Comparison of ENCODE assay signal across 8 mouse cellular contexts in genomic region chr1:52844354-52844753, GRCm38 (mm10). TPM values are rescaled to one million over a fixed set of nuclear protein-coding genes. Genes with fewer than 3 reads are reported as not detected.
DNase-seq lines count a peak whose midpoint lies in the region; ATAC-seq and TF ChIP-seq lines count a peak whose summit lies in the region.

No protein-coding gene starts in this region.

- DNase-seq in heart, adult 2 months: no peak
- no peak for DNase-seq in heart, postnatal 14 days
- DNase-seq in spleen, postnatal 14 days (ENCODE audit: low spot score in 2 of 2): no peak
- DNase-seq in layer of hippocampus, adult 9-10 months (ENCODE audit: low spot score): no peak

- peaks cover 4% of the 10 kb centered on the region; the same call in 1 of the 2 replicates for H3K36me3 ChIP-seq in heart, adult 2 months (ENCODE audit: control insufficient read depth, insufficient read depth, low read length)
- no peaks in the 10 kb centered on the region for H3K36me3 ChIP-seq in ES-Bruce4 (ENCODE audit: control insufficient read depth, insufficient read depth, low read length, poor library complexity, severe bottlenecking)
- no peaks in the 10 kb centered on the region for H3K36me3 ChIP-seq in heart, embryonic 16.5 days (ENCODE audit: control insufficient read depth, insufficient read depth)
- H3K36me3 ChIP-seq in liver, embryonic 16.5 days (ENCODE audit: control insufficient read depth, insufficient read depth): no peaks in the 10 kb centered on the region

- H3K4me3 ChIP-seq in heart, adult 2 months: peak overlapping the region; percentile 92
- no peak overlapping the region for H3K4me3 ChIP-seq in ES-Bruce4 (ENCODE audit: low read depth, low read length)
- peak overlapping the region; percentile 77 for H3K4me3 ChIP-seq in heart, embryonic 16.5 days (ENCODE audit: low read length)
- H3K4me3 ChIP-seq in liver, embryonic 16.5 days (ENCODE audit: low read depth, low read length): peak overlapping the region; percentile 75

- no peak for TF ChIP-seq POLR2A in heart, adult 2 months (IDR thresholded peaks at IDR 0.05; ENCODE audit: insufficient read depth, low read depth, low read length)
- no peak for TF ChIP-seq POLR2A in ES-Bruce4 (IDR thresholded peaks at IDR 0.05; ENCODE audit: insufficient read depth, low read length)

- peak overlapping the region; percentile 60 for H3K4me2 ChIP-seq in heart, embryonic 16.5 days (ENCODE audit: low read depth, low read length)
- H3K4me2 ChIP-seq in liver, embryonic 16.5 days (ENCODE audit: low read depth, low read length): peak overlapping the region; percentile 85

- ATAC-seq in heart, embryonic 16.5 days (replicated peaks; ENCODE audit: extremely low read depth, insufficient read depth, low FRiP score): no peak
- no peak for ATAC-seq in liver, embryonic 16.5 days (ENCODE audit: low read depth)
- no peak for ATAC-seq in activated CD4-positive, CD25-positive, alpha-beta regulatory T cell, adult 4 months

- WGBS in heart, adult 2 months: 9% methylated on average over 3 of the region's 3 CpGs
- 8% methylated on average over 3 of the region's 3 CpGs for WGBS in heart, embryonic 16.5 days
- 8% methylated on average over 3 of the region's 3 CpGs for WGBS in liver, embryonic 16.5 days (ENCODE audit: insufficient replicate concordance)

- H3K9me3 ChIP-seq in ES-Bruce4 (replicated peaks; ENCODE audit: control insufficient read depth, insufficient read depth, low read length, poor library complexity, severe bottlenecking): no peaks in the 10 kb centered on the region
- H3K9me3 ChIP-seq in heart, embryonic 16.5 days (replicated peaks; ENCODE audit: control insufficient read depth, low read length): no peaks in the 10 kb centered on the region
- H3K9me3 ChIP-seq in liver, embryonic 16.5 days (replicated peaks; ENCODE audit: control insufficient read depth, low read length): no peaks in the 10 kb centered on the region

- peaks cover 3% of the 10 kb centered on the region; the same call in 1 of the 2 replicates for H3K4me1 ChIP-seq in heart, adult 2 months (ENCODE audit: control insufficient read depth, insufficient read depth, low read length)
- no peaks in the 10 kb centered on the region for H3K4me1 ChIP-seq in ES-Bruce4 (ENCODE audit: control insufficient read depth, insufficient read depth, low read length)
- peaks cover 6% of the 10 kb centered on the region; the same call in 1 of the 2 replicates for H3K4me1 ChIP-seq in heart, embryonic 16.5 days (ENCODE audit: control insufficient read depth, insufficient read depth, low read length)
- peaks cover 12% of the 10 kb centered on the region for H3K4me1 ChIP-seq in liver, embryonic 16.5 days (ENCODE audit: control insufficient read depth, low read depth, low read length)

- no peak for TF ChIP-seq CTCF in heart, adult 2 months (IDR thresholded peaks at IDR 0.05)
- TF ChIP-seq CTCF in ES-Bruce4 (IDR thresholded peaks at IDR 0.05; ENCODE audit: low read depth, low read length): no peak

- intact Hi-C loops in heart, adult 2 months (cut with DNase I): loop anchor here (1.0 to 10.0 kb wide), 3 partner anchors 27 to 350 kb away; partner anchors contain the start of genes Inpp1 and Nemp2
- intact Hi-C loops in heart, postnatal 14 days (cut with DNase I): loop anchor here (1.0 kb wide), 1 partner anchor 27 kb away; the partner anchor contains the start of gene Inpp1

- no peak for TF ChIP-seq EP300 in heart, adult 2 months (IDR thresholded peaks at IDR 0.05; ENCODE audit: insufficient read depth, low read depth, low read length)
- TF ChIP-seq EP300 in ES-Bruce4 (IDR thresholded peaks at IDR 0.05; ENCODE audit: insufficient read depth, low read depth, low read length): no peak

- H3K27me3 ChIP-seq in heart, adult 2 months (ENCODE audit: control insufficient read depth, insufficient read depth, low read length): no peaks in the 10 kb centered on the region
- H3K27me3 ChIP-seq in ES-Bruce4 (ENCODE audit: control insufficient read depth, insufficient read depth, low read length, poor library complexity, severe bottlenecking): no peaks in the 10 kb centered on the region
- no peaks in the 10 kb centered on the region for H3K27me3 ChIP-seq in heart, embryonic 16.5 days (ENCODE audit: control insufficient read depth, insufficient read depth, low read length)
- no peaks in the 10 kb centered on the region for H3K27me3 ChIP-seq in liver, embryonic 16.5 days (ENCODE audit: control insufficient read depth, insufficient read depth, low read depth, low read length)

- peak overlapping the region; percentile 77 for H3K27ac ChIP-seq in heart, adult 2 months
- H3K27ac ChIP-seq in ES-Bruce4 (ENCODE audit: insufficient read depth, low read length): no peak overlapping the region
- H3K27ac ChIP-seq in heart, embryonic 16.5 days (ENCODE audit: low read length): peak overlapping the region; percentile 64
- H3K27ac ChIP-seq in liver, embryonic 16.5 days (ENCODE audit: low read length): no peak overlapping the region

- H3K9ac ChIP-seq in heart, adult 2 months (ENCODE audit: low read depth, low read length): no peak overlapping the region
- H3K9ac ChIP-seq in ES-Bruce4 (ENCODE audit: low read depth, poor library complexity, severe bottlenecking): peak overlapping the region; percentile 64; the same call in 1 of the 2 replicates
- H3K9ac ChIP-seq in heart, embryonic 16.5 days (ENCODE audit: low read length): no peak overlapping the region
- no peak overlapping the region for H3K9ac ChIP-seq in liver, embryonic 16.5 days (ENCODE audit: low read depth, low read length)

- no peaks in the 10 kb centered on the region; the same call in 1 of the 2 replicates for H3K79me2 ChIP-seq in heart, adult 2 months (replicated peaks; ENCODE audit: control insufficient read depth, insufficient read depth, low read length)

RNA-seq across cellular contexts. Expression of gene Hibch, which starts 0.4 kb away (rescaled TPM):
- 10 to 100 TPM; 70.5 to 86.8 TPM for total RNA-seq in heart, adult 2 months (2021)
- 52.8 and 76.2 TPM in 2 replicates for polyA plus RNA-seq in heart, adult 2 months (2012; rRNA removed)
- 10 to 100 TPM; 69.5 to 74.9 TPM for total RNA-seq in heart, postnatal 14 days (2021)
- 22.6 and 26.3 TPM in 2 replicates for polyA plus RNA-seq in ES-Bruce4 (2011; ENCODE audit: insufficient read depth, insufficient read length, low read depth, missing spikeins)
- polyA plus RNA-seq in heart, embryonic 16.5 days (2015; fragmentation: Nextera tagmentation; extraction: Ambion mirVana): 34.8 and 35.5 TPM in 2 replicates
- 14.8 and 16.7 TPM in 2 replicates for polyA plus RNA-seq in liver, embryonic 16.5 days (2015; fragmentation: Nextera tagmentation; extraction: Ambion mirVana)
- polyA plus RNA-seq in activated CD4-positive, CD25-positive, alpha-beta regulatory T cell, adult 4 months (2017; shearing (Covaris generic)): 10 to 100 TPM; 30.2 to 36.1 TPM

RNA-seq across cellular contexts. Expression of gene Inpp1, which starts 26.9 kb away (rescaled TPM):
- total RNA-seq in heart, adult 2 months (2021): 10 to 100 TPM; 18.3 to 20.6 TPM
- polyA plus RNA-seq in heart, adult 2 months (2012; rRNA removed): 8.9 and 12.6 TPM in 2 replicates
- total RNA-seq in heart, postnatal 14 days (2021): 10 to 100 TPM; 19.3 to 20.0 TPM
- 5.7 and 7.7 TPM in 2 replicates for polyA plus RNA-seq in ES-Bruce4 (2011; ENCODE audit: insufficient read depth, insufficient read length, low read depth, missing spikeins)
- 17.5 and 18.6 TPM in 2 replicates for polyA plus RNA-seq in heart, embryonic 16.5 days (2015; fragmentation: Nextera tagmentation; extraction: Ambion mirVana)
- polyA plus RNA-seq in liver, embryonic 16.5 days (2015; fragmentation: Nextera tagmentation; extraction: Ambion mirVana): 5.3 and 5.6 TPM in 2 replicates
- polyA plus RNA-seq in activated CD4-positive, CD25-positive, alpha-beta regulatory T cell, adult 4 months (2017; shearing (Covaris generic)): 100 to 1,000 TPM in 1 of 2 experiments, 10 to 100 TPM in 1; 74.0 to 108 TPM

Comparison
In these comparisons a context has a peak if more than half of its experiments do, and no peak if none do; other contexts are left out.
1. H3K27ac ChIP-seq: peak in heart, adult 2 months (single experiment) and heart, embryonic 16.5 days (single experiment); none in ES-Bruce4 (single experiment) and liver, embryonic 16.5 days (single experiment).